Comparison of ENCODE assay signal across 8 mouse cellular contexts in genomic region chr16:16983131-16983533, GRCm38 (mm10). TPM values are rescaled to one million over a fixed set of nuclear protein-coding genes. Genes with fewer than 3 reads are reported as not detected.
DNase-seq lines count a peak whose midpoint lies in the region; ATAC-seq lines count a peak whose summit lies in the region.

TSS of gene Mapk1 (plus strand) at chr16:16983382.

- ATAC-seq in megakaryocyte progenitor cell, adult 5-6 weeks (replicated peaks; ENCODE audit: poor library complexity) = peak; percentile 99

- peak; percentile 98 for DNase-seq in adipocyte (ENCODE audit: low spot score)
- peak; percentile 99 for DNase-seq in embryo, embryonic 10 days (ENCODE audit: low spot score)
- DNase-seq in gastrocnemius, postnatal 10 days = peak; percentile 94
- peak; percentile 99 for DNase-seq in induced T-regulatory cell, adult 2 months (ENCODE audit: low read depth)
- peak; percentile 93 to 97 for DNase-seq in left cerebral cortex, adult 9 months (ENCODE audit: low spot score in 2 of 2)
- DNase-seq in right cerebral cortex, postnatal 14 days = peak; percentile 96
- DNase-seq in urinary bladder, postnatal 36 days (ENCODE audit: low spot score in 2 of 2) = peak; percentile 93 to 96

RNA-seq across cellular contexts. Expression of gene Mapk1, which starts in this region (rescaled TPM):
- total RNA-seq in gastrocnemius, postnatal 10 days (2021) = 100 to 1,000 TPM; 107 to 114 TPM
- 144 TPM in 2 replicates for total RNA-seq in megakaryocyte progenitor cell, adult 5-6 weeks (2015)
- total RNA-seq in megakaryocyte progenitor cell, adult 5-6 weeks (2017) = 136 and 152 TPM in 2 replicates

Comparison
In these comparisons a context has a peak if more than half of its experiments do, and no peak if none do; other contexts are left out.
1. Peak in every context shown above with its lines: DNase-seq and ATAC-seq.